Mouse (Mus musculus) olfactory bulb, adult 2 months (tissue): Measurements from ENCODE around the gene Lrba. TPM values are rescaled to one million over a fixed set of nuclear protein-coding genes. Genes with fewer than 3 reads are reported as not detected.

Experiments
- H3K27ac ChIP-seq: fragments of 200-500 bp; 2 replicates; pipeline ENCODE4 v1.5.1; 2012; ENCODE audit warnings: low read depth, low read length; ENCODE audit not compliant: insufficient read depth
- H3K4me1 ChIP-seq: fragments of 200-500 bp; 2 replicates; pipeline ENCODE4 v1.6.1; 2012; ENCODE audit warnings: low read length; ENCODE audit not compliant: control insufficient read depth, insufficient read depth
- H3K4me3 ChIP-seq: fragments of 200-500 bp; 2 replicates; pipeline ENCODE4 v1.5.1; 2012; ENCODE audit warnings: mild to moderate bottlenecking, low read depth, low read length, moderate library complexity; ENCODE audit not compliant: insufficient read depth
- CTCF ChIP-seq: fragments of 200-500 bp; IDR thresholded peaks from 2 replicates; pipeline ENCODE4 v1.5.1; 2012; ENCODE audit warnings: low read depth, mild to moderate bottlenecking, low read length, moderate library complexity; ENCODE audit not compliant: insufficient read depth
- POLR2A ChIP-seq: fragments of 200-500 bp; IDR thresholded peaks from 2 replicates; pipeline ENCODE4 v1.6.1; 2012; ENCODE audit warnings: mild to moderate bottlenecking, low read depth, low read length, moderate library complexity; ENCODE audit not compliant: insufficient read depth
- WGBS: fragments of 180-500 bp; shearing (Covaris S2); methylation state at CpG from one replicate; pipeline ENCODE4 v1.1.7; 2018; 5-methylcytosine and 5-hydroxymethylcytosine counted together
- polyA plus RNA-seq: library from polyadenylated mRNA; stranded (reverse); fragments of >200 nt; gene quantifications from 2 replicates; pipeline ENCODE4 v1.2.4, GENCODE M21; 2012; ENCODE audit warnings: low replicate concordance; ENCODE audit not compliant: missing spikeins, insufficient read depth, insufficient read length

Lrba gene
- polyA plus RNA-seq, 1 experiment = not detected

DNA sequence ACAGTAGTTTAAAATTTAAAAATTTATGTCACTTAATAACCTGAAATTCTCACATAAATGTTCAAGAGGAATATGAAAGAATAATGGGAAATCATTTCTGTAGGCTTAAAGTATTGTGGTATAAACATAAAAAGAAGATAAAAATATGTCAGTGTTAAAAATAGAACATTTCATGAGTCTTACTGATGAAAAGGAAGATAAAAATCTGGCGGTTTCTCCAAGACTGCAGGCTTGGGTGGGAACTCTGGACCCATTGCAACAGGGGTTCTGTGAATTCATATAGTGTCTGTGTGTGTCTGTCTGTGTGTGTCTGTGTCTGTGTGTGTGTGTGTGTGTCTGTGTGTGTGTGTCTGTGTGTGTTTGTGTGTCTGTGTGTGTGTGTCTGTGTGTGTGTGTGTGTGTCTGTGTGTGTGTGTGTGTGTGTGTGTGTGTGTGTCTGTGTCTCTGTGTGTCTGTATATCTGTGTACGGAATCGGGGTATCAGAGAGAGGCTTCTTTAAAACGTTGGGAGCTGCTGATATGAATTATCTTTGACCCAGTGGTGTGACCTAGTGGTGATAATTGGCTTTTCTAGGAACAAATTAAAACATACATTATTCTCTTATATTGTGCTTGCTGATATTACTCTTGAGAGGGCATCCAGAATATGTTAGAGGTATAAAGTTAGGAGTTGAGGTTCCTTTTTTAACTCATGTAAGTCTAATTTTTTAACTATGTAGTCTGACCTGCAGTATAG, 402.7 kb downstream of the Lrba start:
- TF ChIP-seq CTCF (no peak), POLR2A (no peak)
- H3K4me1 ChIP-seq = no peaks in the 10 kb centered on the region
- H3K4me3 ChIP-seq = no peak overlapping the region
- no peak overlapping the region for H3K27ac ChIP-seq
- 78% methylated on average over 4 of the region's 4 CpGs for WGBS

DNA sequence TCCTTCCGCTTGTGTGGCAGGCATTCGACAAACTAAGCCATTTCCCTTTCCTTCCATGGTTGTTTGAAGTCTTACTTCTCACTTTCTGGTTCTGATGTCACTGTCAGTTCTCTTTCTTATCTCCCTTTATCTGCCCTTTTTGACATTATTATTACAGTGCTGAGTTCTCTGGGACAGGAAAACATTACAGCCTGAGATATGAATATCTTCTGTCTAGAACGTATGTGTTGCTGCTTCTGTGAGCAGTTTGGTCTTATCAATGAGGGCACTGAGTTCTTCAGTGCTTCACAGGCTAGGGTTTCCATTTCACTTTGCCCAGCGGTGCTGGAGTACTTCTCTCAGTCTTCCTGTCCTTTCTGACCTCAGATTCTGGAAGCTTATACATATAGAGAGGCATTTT, 404.9 kb downstream of the Lrba start:
- no peak overlapping the region for H3K4me3 ChIP-seq
- no peak for TF ChIP-seq CTCF
- TF ChIP-seq POLR2A = no peak
- no peak overlapping the region for H3K27ac ChIP-seq
- no peaks in the 10 kb centered on the region for H3K4me1 ChIP-seq
- 92% methylated on average over 4 of the region's 4 CpGs for WGBS

DNA sequence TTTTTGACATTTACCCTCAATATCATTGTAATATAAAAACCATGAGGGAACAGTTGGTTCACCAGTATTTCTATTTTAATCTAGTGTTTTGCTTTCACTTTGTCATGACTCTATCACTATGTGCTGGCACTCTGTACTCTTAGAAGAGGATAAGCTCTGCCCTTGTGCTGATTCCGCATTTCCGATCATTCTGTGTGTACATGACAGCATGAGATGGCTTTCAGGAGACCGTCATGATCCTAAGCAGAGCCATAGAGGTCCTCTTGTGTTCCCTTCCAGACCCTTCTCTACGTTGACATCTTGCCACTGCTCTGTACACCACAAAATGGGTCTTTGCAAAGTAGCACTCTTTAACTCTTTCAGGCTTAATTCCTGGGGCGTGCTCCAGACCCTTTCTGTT, 411.0 kb downstream of the Lrba start:
- Histone ChIP-seq H3K27ac (no peak overlapping the region), H3K4me3 (no peak overlapping the region), H3K4me1 (no peaks in the 10 kb centered on the region)
- no peak for TF ChIP-seq CTCF
- TF ChIP-seq POLR2A = no peak
- 62% methylated on average over 5 of the region's 5 CpGs for WGBS

DNA sequence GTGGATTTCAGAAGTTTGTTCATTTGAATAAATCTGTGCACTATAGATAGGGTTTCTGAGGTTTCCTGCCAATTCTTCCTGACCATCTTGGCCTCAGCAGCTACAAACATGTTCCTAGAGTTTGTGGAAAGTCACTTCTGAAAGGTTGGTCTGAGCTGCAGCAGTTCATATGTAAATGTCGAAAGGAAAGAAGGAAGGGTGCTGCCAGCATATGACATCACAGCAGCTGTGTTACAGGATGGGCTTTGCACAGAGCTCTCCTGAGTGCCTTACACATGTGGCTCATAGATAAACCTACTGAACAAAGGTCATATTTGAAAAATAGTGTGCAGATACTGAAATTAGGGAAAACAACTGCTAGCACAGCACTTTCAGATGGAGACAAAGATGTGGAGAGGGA, 411.5 kb downstream of the Lrba start:
- 49% methylated on average over 1 of the region's 1 CpGs for WGBS
- TF ChIP-seq CTCF = no peak
- no peak for TF ChIP-seq POLR2A
- Histone ChIP-seq H3K4me3 (no peak overlapping the region), H3K27ac (no peak overlapping the region), H3K4me1 (no peaks in the 10 kb centered on the region)

DNA sequence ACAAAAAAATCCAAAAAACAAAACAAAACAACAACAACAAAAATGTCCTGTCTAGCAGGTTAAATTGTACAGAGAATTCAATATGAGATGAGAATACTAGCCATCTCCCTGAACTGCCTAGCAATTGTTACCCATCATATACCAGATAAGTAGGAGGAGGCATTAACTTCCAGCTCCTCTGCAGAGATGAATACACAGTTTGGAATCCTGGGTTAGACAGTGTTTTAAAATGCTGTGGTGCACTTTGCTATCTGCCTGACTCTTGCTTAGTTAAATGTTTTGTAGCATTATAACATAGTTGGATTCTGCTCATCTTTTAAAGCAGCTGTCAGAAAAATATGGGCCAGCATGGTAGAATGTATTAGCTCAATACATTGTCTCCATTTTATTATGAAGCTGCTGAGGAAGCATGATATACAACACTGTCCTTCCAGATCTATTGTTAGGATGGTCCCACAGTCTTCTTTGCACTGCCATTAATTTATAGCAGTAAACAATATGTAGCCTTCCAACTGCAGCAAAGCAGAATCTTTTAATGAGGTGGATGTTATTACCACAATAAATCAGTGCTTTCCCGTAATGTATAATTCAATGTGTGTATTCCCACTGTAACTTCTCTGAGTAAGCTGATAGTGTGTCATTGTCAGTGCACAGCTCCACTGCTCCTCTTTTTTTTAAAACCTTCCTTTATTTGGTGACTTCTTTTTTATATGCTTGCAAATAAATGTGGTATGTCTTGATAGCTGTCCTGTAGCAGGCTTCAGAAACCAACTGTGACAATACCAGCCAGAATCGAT, 414.3 kb downstream of the Lrba start:
- H3K4me1 ChIP-seq = no peaks in the 10 kb centered on the region
- TF ChIP-seq CTCF (no peak), POLR2A (no peak)
- no peak overlapping the region for H3K27ac ChIP-seq
- 80% methylated on average over 2 of the region's 2 CpGs for WGBS
- H3K4me3 ChIP-seq = no peak overlapping the region

DNA sequence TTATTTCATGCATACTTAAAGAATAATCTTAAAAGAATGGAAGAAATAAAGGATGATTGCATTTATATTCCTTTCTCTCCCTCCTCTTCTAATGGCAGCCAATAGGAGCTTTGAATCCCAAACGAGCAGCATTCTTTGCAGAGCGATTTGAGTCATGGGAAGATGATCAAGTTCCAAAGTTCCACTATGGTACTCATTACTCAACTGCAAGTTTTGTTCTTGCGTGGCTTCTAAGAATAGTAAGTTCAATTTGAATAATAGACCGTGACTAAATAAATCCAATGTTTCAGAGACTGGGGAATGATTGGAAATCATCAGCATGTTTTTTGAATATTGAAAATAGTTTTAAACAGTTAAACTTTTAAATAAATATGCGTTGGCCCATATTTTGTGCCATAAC, 416.9 kb downstream of the Lrba start:
- Histone ChIP-seq H3K4me1 (no peaks in the 10 kb centered on the region), H3K4me3 (no peak overlapping the region), H3K27ac (no peak overlapping the region)
- 70% methylated on average over 5 of the region's 5 CpGs for WGBS
- TF ChIP-seq POLR2A (no peak), CTCF (no peak)

DNA sequence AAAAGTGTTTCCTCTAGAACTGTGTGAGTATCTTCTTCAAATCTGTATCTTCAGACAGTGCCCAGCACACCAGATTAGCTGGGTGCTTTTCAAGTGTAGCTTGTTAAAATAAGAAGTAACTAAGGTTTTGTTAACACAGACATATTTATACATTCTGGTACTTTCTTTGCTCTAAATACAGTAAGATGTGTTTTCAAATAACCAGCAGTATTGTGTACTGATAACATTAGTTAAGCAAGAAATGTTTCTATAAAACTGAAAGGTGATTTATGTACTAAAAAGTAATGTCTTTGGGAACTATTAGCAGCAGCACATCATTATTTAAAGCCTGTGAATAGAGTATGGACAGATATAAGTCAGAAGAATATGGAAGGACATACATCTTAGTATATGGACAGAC, 417.3 kb downstream of the Lrba start:
- H3K4me1 ChIP-seq = peaks cover 2% of the 10 kb centered on the region
- no peak overlapping the region for H3K4me3 ChIP-seq
- H3K27ac ChIP-seq = no peak overlapping the region
- TF ChIP-seq CTCF (no peak), POLR2A (no peak)

DNA sequence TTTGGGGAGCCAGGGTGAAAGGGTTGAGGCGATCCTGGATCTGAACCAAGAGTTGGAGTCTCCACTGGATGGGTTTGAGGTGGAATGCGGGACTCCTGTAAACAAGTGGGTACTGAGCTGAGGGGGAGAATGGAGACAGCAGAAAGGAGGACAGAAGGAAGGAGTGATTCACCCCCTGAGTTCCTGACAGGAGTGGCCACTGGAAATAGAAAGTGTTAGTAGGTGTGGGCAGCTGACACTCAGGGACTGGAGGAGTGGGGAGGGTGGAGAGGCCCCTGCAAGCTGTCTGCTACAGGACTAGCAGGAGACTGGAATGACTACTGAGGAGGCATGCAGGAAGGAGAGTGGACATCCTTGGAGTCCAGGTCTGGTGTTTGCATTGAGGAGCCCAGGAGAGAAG, 422.3 kb downstream of the Lrba start:
- H3K4me3 ChIP-seq = no peak overlapping the region

DNA sequence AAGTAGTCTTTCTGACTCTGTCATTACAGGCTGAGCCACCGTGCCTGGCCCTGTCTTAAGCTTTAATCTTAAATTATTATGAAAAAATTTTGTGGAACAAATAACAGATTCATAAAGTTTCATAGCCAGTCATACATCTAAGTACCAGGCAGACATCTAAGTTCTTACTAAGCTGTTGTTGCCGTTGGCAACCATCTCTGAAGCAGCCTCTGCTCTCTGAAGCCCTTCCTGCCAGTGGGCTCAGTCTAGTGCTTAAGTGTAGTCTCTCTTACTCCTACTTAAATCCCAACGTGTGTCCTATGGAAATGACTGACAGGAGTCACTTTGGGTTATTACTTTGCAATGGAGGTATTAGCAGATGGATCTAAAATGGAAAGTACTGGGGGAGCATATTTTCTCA, 426.5 kb downstream of the Lrba start:
- no peak for TF ChIP-seq CTCF
- TF ChIP-seq POLR2A = no peak
- Histone ChIP-seq H3K4me1 (peaks cover 3% of the 10 kb centered on the region), H3K4me3 (no peak overlapping the region), H3K27ac (no peak overlapping the region)
- 52% methylated on average over 3 of the region's 3 CpGs for WGBS

More for the DNA sequence above, 422.3 kb downstream of the Lrba start:
- H3K4me1 ChIP-seq = peaks cover 3% of the 10 kb centered on the region
- 93% methylated on average over 2 of the region's 2 CpGs for WGBS
- H3K27ac ChIP-seq = no peak overlapping the region
- TF ChIP-seq POLR2A (no peak), CTCF (no peak)

DNA sequence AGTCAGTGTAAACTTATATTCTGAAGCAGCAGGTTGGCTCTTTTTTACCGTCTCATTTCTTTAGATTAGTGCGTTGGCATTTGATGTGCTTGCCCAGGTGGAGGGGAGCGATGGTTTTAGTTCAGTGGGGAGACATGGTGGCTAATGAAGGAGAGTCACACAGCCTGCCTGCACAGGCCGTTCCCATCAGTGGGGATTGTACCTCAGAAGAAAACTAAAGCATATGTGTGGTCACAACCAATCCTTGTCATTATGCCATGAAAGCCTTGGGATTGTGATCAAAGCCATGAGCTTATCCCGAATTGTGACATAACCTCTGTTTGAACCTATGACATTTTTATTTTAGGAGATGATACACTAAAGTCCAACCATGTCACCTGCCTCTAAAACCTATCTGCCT, 434.8 kb downstream of the Lrba start:
- H3K4me1 ChIP-seq = no peaks in the 10 kb centered on the region
- WGBS = 87% methylated on average over 5 of the region's 5 CpGs
- no peak overlapping the region for H3K4me3 ChIP-seq
- no peak overlapping the region for H3K27ac ChIP-seq
- TF ChIP-seq POLR2A = no peak
- TF ChIP-seq CTCF = no peak
